In genomic region chr1:39193862-39194675, GRCm38 (mm10) we compare ENCODE assay signal across 8 mouse cellular contexts. TPM values are rescaled to one million over a fixed set of nuclear protein-coding genes. Genes with fewer than 3 reads are reported as not detected.
DNase-seq lines count a peak whose midpoint lies in the region; ATAC-seq and TF ChIP-seq lines count a peak whose summit lies in the region.

No protein-coding gene starts in this region.

- peak; percentile 45 for DNase-seq in CD4-positive helper T cell, adult 2 months (ENCODE audit: low read depth, low spot score)
- peak; percentile 71 for DNase-seq in ZHBTc4 (ENCODE audit: low read depth, low spot score)
- peak; percentile 64 for DNase-seq in embryo, embryonic 11 days
- peak; percentile 44 to 55 for DNase-seq in layer of hippocampus, adult 2 months (ENCODE audit: low spot score in 2 of 2)
- DNase-seq in lung, postnatal 10 days, result peak; percentile 42
- DNase-seq in right cerebral cortex, postnatal 25 days, result peak; percentile 75

- no peaks in the 10 kb centered on the region for H3K36me3 ChIP-seq in heart, embryonic 15.5 days

- no peaks in the 10 kb centered on the region for H3K9me3 ChIP-seq in heart, embryonic 15.5 days (replicated peaks)

- peaks cover 27% of the 10 kb centered on the region for H3K27me3 ChIP-seq in heart, embryonic 15.5 days

- peak overlapping the region; percentile 81 for H3K4me3 ChIP-seq in heart, embryonic 15.5 days
- peak overlapping the region; percentile 81 for H3K4me3 ChIP-seq in layer of hippocampus, adult 2 months

- peak; percentile 60 for ATAC-seq in heart, embryonic 15.5 days (replicated peaks; ENCODE audit: insufficient number of reproducible peaks, insufficient read depth, low FRiP score, low read depth)
- ATAC-seq in erythroid progenitor cell, adult 5-6 weeks (replicated peaks; ENCODE audit: low FRiP score, poor library complexity, severe bottlenecking), result no peak

- H3K4me2 ChIP-seq in heart, embryonic 15.5 days, result peak overlapping the region; percentile 99

- H3K4me1 ChIP-seq in heart, embryonic 15.5 days (replicated peaks), result peaks cover 31% of the 10 kb centered on the region

- no peak for TF ChIP-seq CTCF in layer of hippocampus, adult 2 months (conservative IDR thresholded peaks at IDR 0.05)

- peak overlapping the region; percentile 80 for H3K9ac ChIP-seq in heart, embryonic 15.5 days

- peak overlapping the region; percentile 35 for H3K27ac ChIP-seq in heart, embryonic 15.5 days
- peak overlapping the region; percentile 92 for H3K27ac ChIP-seq in layer of hippocampus, adult 2 months

- under 1% methylated on average over 74 of the region's 76 CpGs for WGBS in heart, embryonic 15.5 days

RNA-seq across cellular contexts. Expression of gene Npas2, which starts 0.5 kb away (rescaled TPM):
- 2.4 and 2.5 TPM in 2 replicates for polyA plus RNA-seq in heart, embryonic 15.5 days (2015; fragmentation: Nextera tagmentation; extraction: Ambion mirVana)
- 10 to 100 TPM; 35.7 to 36.3 TPM for total RNA-seq in layer of hippocampus, adult 2 months (2021)
- total RNA-seq in erythroid progenitor cell, adult 5-6 weeks (2015; ENCODE audit: low replicate concordance), result not detected in 2 replicates
- total RNA-seq in erythroid progenitor cell, adult 5-6 weeks (2017; ENCODE audit: low replicate concordance), result not detected in 2 replicates

Comparison
In these comparisons a context has a peak if more than half of its experiments do, and no peak if none do; other contexts are left out.
1. RNA of gene Npas2, which starts 0.5 kb away (total RNA-seq): 35.7 to 36.3 TPM in layer of hippocampus, adult 2 months; not detected in erythroid progenitor cell, adult 5-6 weeks; every median in the first group is over 10 times any median in the second.
2. Peak in every context shown above with its lines, with median percentiles within 50 percentile points of each other: DNase-seq.